Mouse (Mus musculus): ENCODE measurements around the gene Majin. TPM values are rescaled to one million over a fixed set of nuclear protein-coding genes. Genes with fewer than 3 reads are reported as not detected.

Gene Majin
- polyA plus RNA-seq, 1 experiment from 2014 or later, result not detected

- DNase-seq (ENCODE audit: low spot score), result no peak
- H3K36me3 ChIP-seq, result no peaks in the 10 kb centered on the region
- no peak overlapping the region for H3K4me3 ChIP-seq
- no peaks in the 10 kb centered on the region for H3K27me3 ChIP-seq (ENCODE audit: insufficient read depth, poor library complexity, severe bottlenecking)
- no peaks in the 10 kb centered on the region for H3K9me3 ChIP-seq
- no peaks in the 10 kb centered on the region for H3K4me1 ChIP-seq
- H3K27ac ChIP-seq, result no peak overlapping the region
- WGBS, result 40% methylated on average over 5 of the region's 5 CpGs
Measured at GRCm38 (mm10) chr19:6174771-6175170, 9.4 kb upstream of the Majin start.

DNA sequence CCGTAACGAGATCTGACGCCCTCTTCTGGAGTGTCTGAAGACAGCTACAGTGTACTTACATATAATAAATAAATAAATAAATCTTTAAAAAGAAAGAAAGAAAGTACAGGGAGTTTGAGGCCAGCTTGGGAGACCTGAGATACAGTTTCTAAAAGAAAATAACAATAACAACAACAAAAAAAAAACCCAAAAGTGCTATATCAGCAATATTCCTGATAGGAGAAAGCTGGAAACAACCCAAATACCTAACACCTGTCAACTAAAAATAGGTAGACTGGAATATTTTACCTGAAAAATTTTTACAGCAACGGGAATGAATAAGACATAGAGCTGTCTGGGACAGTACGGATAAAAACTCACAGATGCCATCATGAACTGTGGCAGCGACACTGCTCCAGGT lies 5.4 kb upstream of the Majin start:
- H3K36me3 ChIP-seq, result no peaks in the 10 kb centered on the region
- H3K27me3 ChIP-seq (ENCODE audit: insufficient read depth, poor library complexity, severe bottlenecking), result no peaks in the 10 kb centered on the region
- 80% methylated on average over 6 of the region's 6 CpGs for WGBS
- H3K4me1 ChIP-seq, result no peaks in the 10 kb centered on the region
- no peak for DNase-seq (ENCODE audit: low spot score)
- H3K4me3 ChIP-seq, result no peak overlapping the region
- no peak overlapping the region for H3K27ac ChIP-seq
- H3K9me3 ChIP-seq, result no peaks in the 10 kb centered on the region

- no peak for DNase-seq (ENCODE audit: low spot score)
- no peaks in the 10 kb centered on the region for H3K9me3 ChIP-seq
- no peak overlapping the region for H3K27ac ChIP-seq
- WGBS, result 14% methylated on average over 5 of the region's 5 CpGs
- H3K4me1 ChIP-seq, result no peaks in the 10 kb centered on the region
- no peak overlapping the region for H3K4me3 ChIP-seq
- H3K36me3 ChIP-seq, result no peaks in the 10 kb centered on the region
- 0 out of 2 replicates have a peak, but pooled peaks cover 8% of the 10 kb centered on the region for H3K27me3 ChIP-seq (ENCODE audit: insufficient read depth, poor library complexity, severe bottlenecking)
Measured at GRCm38 (mm10) chr19:6181629-6182028, 2.6 kb upstream of the Majin start.

- Histone ChIP-seq H3K27ac (no peak overlapping the region), H3K4me1 (no peaks in the 10 kb centered on the region), H3K4me3 (no peak overlapping the region), H3K9me3 (no peaks in the 10 kb centered on the region), H3K27me3 (ENCODE audit: insufficient read depth, poor library complexity, severe bottlenecking) (0 out of 2 replicates have a peak, but pooled peaks cover 8% of the 10 kb centered on the region), H3K36me3 (no peaks in the 10 kb centered on the region)
- WGBS, result 12% methylated on average over 3 of the region's 3 CpGs
- no peak for DNase-seq (ENCODE audit: low spot score)
Measured at GRCm38 (mm10) chr19:6182534-6182933, 1.7 kb upstream of the Majin start.

GRCm38 (mm10) chr19:6204265-6204664 lies 20.1 kb downstream of the Majin start:
- H3K4me3 ChIP-seq, result no peak overlapping the region
- no peaks in the 10 kb centered on the region for H3K4me1 ChIP-seq
- no peak for DNase-seq (ENCODE audit: low spot score)
- WGBS, result 77% methylated on average over 2 of the region's 2 CpGs
- no peaks in the 10 kb centered on the region for H3K36me3 ChIP-seq
- H3K9me3 ChIP-seq, result no peaks in the 10 kb centered on the region
- H3K27ac ChIP-seq, result no peak overlapping the region
- H3K27me3 ChIP-seq (ENCODE audit: insufficient read depth, poor library complexity, severe bottlenecking), result no peaks in the 10 kb centered on the region

GRCm38 (mm10) chr19:6206716-6207115 lies 22.5 kb downstream of the Majin start:
- Histone ChIP-seq H3K27ac (no peak overlapping the region), H3K4me1 (no peaks in the 10 kb centered on the region), H3K27me3 (ENCODE audit: insufficient read depth, poor library complexity, severe bottlenecking) (no peaks in the 10 kb centered on the region), H3K4me3 (no peak overlapping the region), H3K9me3 (no peaks in the 10 kb centered on the region), H3K36me3 (no peaks in the 10 kb centered on the region)
- WGBS, result 75% methylated on average over 5 of the region's 5 CpGs
- no peak for DNase-seq (ENCODE audit: low spot score)

DNA sequence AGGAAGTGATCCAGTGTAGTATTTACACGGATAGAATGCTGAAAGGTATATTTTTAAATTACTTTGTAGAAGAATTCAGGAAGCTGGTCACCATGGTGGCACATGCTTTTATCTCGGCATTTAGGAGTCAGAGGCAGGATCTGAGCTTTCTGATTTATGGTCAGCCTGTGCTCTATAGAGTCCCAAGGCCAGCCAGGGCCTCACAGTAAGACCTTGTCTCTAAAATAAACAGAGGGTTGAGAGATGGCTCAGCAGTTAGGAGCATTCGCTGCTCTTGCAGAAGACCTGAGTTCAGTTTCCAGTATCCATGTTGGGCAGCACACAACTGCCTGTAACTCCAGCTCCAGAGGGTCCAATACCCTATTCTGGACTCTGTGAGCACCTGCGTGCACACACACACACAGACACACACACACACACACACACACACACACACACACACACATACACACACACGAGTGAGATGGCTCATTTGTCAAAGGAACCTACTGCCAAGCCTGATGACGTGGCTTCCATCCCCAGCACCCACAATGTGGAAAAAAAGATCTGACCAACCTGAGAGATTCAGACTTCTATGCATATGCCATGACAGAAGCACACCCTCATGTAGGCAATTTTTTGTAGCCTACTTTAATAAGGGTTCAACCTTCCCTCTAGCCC lies 32.0 kb downstream of the Majin start:
- WGBS, result 72% methylated on average over 6 of the region's 6 CpGs
- H3K9me3 ChIP-seq, result no peaks in the 10 kb centered on the region
- peaks cover 3% of the 10 kb centered on the region; the same call in 1 of the 2 replicates for H3K4me1 ChIP-seq
- no peak overlapping the region for H3K27ac ChIP-seq
- no peak overlapping the region for H3K4me3 ChIP-seq
- DNase-seq (ENCODE audit: low spot score), result no peak
- H3K27me3 ChIP-seq (ENCODE audit: insufficient read depth, poor library complexity, severe bottlenecking), result no peaks in the 10 kb centered on the region
- H3K36me3 ChIP-seq, result no peaks in the 10 kb centered on the region

DNA sequence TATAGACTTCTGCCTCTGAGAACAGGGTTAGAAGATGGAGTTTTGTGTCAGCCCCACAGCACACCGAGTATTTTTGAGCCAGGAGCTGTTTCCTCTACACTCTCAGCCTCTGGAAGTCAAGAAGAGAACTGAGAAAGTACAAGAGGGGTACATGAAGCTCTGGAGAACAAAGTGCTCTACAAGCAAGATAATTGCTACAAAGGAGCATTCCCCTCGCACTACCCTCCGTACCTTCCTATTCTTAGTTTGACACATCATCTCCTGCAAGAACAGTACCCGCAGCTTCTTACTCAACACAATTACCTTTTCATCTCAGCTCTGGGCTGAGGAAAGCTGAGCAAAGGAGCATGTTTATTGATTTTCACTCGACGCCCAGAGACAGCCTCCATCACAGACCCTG lies 34.4 kb downstream of the Majin start:
- Histone ChIP-seq H3K27ac (no peak overlapping the region), H3K4me1 (peaks cover 3% of the 10 kb centered on the region; the same call in 1 of the 2 replicates), H3K9me3 (no peaks in the 10 kb centered on the region), H3K36me3 (no peaks in the 10 kb centered on the region), H3K27me3 (ENCODE audit: insufficient read depth, poor library complexity, severe bottlenecking) (no peaks in the 10 kb centered on the region), H3K4me3 (no peak overlapping the region)
- 62% methylated on average over 6 of the region's 6 CpGs for WGBS
- no peak for DNase-seq (ENCODE audit: low spot score)

DNA sequence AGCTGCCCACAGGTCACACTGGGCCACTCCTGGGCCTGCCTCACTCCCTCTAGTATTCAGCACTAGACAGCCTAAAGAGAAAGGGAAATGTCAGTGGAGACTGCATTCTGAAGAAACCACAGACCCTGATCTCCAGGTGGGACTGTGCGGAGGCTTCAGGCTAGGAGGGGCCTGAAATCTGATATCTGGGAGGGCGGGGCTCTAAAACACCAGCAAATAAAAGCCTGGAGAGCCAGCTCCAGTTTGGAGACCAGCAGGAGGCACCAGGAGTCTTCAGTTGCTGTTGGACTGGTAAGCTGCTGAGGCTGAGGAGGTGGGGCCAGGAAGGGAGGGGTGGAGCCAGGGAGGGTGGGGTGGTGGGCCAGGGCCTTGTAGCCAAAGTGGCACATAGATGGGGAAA lies 41.9 kb downstream of the Majin start, which contains the start of gene Gpha2:
Gpha2 (plus strand) TSS at position 246 of the 400 bp plus-strand sequence.
- Histone ChIP-seq H3K27me3 (ENCODE audit: insufficient read depth, poor library complexity, severe bottlenecking) (no peaks in the 10 kb centered on the region), H3K4me1 (peaks cover 12% of the 10 kb centered on the region), H3K9me3 (no peaks in the 10 kb centered on the region), H3K27ac (no peak within 1 kb of the TSS), H3K4me3 (0 out of 2 replicates have a peak within 1 kb of the TSS, but pooled peaks have one; percentile 13), H3K36me3 (peaks cover 46% of the 10 kb centered on the region)
- DNase-seq (ENCODE audit: low spot score), result no peak
- 18% methylated on average over 2 of the region's 2 CpGs for WGBS

DNA sequence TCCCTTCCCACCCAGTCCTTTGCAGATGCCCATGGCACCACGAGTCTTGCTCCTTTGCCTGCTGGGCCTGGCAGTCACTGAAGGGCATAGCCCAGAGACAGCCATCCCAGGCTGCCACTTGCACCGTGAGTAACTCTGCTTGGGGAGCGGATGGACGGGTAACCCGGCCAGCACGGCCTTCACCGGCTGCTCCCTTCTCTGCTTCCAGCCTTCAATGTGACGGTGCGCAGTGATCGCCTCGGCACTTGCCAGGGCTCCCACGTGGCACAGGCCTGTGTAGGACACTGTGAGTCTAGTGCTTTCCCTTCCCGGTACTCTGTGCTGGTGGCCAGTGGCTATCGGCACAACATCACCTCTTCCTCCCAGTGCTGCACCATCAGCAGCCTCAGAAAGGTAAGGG lies 42.6 kb downstream of the Majin start:
- Histone ChIP-seq H3K36me3 (peaks cover 52% of the 10 kb centered on the region), H3K9me3 (no peaks in the 10 kb centered on the region), H3K27ac (no peak overlapping the region), H3K4me3 (no peak overlapping the region), H3K4me1 (peaks cover 12% of the 10 kb centered on the region), H3K27me3 (ENCODE audit: insufficient read depth, poor library complexity, severe bottlenecking) (no peaks in the 10 kb centered on the region)
- no peak for DNase-seq (ENCODE audit: low spot score)
- 90% methylated on average over 14 of the region's 14 CpGs for WGBS

DNA sequence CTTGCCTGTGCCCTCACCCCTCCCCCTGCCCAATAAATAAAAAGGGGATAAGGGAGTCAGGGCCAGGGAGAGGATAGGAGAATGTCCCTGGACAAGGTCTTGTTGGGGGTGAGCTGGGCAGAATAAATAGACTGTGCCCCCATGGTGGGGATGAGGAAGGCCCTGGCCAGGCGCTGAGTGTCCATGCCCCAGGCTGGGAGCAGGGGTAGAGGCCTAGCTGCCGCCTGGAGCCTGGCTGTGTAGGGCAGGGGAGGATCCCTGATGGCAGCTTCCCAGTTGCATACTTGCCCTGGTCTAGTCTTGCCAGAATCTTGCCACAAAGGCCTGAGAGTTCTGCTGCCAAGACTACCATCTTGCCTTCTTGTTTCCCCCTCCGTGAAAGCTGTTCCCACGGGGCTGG lies 43.7 kb downstream of the Majin start:
- 88% methylated on average over 4 of the region's 4 CpGs for WGBS
- no peak for DNase-seq (ENCODE audit: low spot score)
- peaks cover 12% of the 10 kb centered on the region for H3K4me1 ChIP-seq
- H3K27ac ChIP-seq, result no peak overlapping the region
- H3K36me3 ChIP-seq, result peaks cover 62% of the 10 kb centered on the region
- H3K4me3 ChIP-seq, result no peak overlapping the region
- no peaks in the 10 kb centered on the region for H3K27me3 ChIP-seq (ENCODE audit: insufficient read depth, poor library complexity, severe bottlenecking)
- H3K9me3 ChIP-seq, result no peaks in the 10 kb centered on the region

GRCm38 (mm10) chr19:6230411-6230810 lies 46.2 kb downstream of the Majin start:
- 80% methylated on average over 4 of the region's 4 CpGs for WGBS
- peaks cover 25% of the 10 kb centered on the region for H3K4me1 ChIP-seq
- DNase-seq (ENCODE audit: low spot score), result no peak
- no peak overlapping the region for H3K4me3 ChIP-seq
- H3K27ac ChIP-seq, result no peak overlapping the region
- peaks cover 62% of the 10 kb centered on the region for H3K36me3 ChIP-seq
- no peaks in the 10 kb centered on the region for H3K9me3 ChIP-seq
- H3K27me3 ChIP-seq (ENCODE audit: insufficient read depth, poor library complexity, severe bottlenecking), result no peaks in the 10 kb centered on the region

DNA sequence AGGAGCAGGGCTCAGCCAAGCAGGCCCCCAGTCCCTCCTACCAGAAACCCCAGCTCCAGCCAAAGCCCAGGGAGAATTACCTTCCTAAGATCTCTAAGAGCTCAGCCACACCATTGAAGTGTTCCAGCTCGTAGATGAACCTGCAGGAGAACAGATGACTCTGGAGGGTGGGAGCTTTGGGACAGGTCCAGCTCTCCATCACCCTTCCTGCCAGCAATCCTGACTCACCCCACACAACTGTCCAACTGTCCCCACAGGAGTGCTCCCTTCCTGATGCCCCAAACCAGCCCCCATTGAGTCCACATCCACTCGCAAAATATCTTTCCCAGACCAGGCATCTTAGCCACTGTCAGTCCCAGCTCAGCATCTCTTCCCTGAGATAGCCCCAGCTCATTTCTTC lies 46.8 kb downstream of the Majin start:
- WGBS, result 84% methylated on average over 2 of the region's 2 CpGs

DNA sequence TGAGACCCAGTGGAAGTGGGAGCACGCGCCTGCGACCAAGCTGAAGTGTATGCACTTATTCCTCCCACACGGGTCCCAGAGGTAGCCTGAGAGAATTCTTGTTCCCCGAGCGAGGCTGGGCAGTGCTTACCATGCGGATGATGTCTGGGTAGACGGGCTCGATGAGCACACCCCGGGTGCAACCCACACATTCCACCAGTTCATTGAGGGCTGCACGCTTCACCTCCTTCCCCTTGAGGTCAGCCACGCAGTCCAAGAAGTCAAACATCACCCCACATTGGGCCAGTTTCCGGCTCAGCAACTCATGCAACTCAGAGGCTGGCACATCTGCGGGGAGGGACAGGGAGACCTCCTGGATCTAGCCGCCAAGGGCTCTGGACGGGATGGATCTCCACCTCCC lies 49.5 kb downstream of the Majin start:
- Histone ChIP-seq H3K27me3 (ENCODE audit: insufficient read depth, poor library complexity, severe bottlenecking) (no peaks in the 10 kb centered on the region), H3K36me3 (peaks cover 41% of the 10 kb centered on the region), H3K4me3 (no peak overlapping the region), H3K4me1 (peaks cover 20% of the 10 kb centered on the region), H3K27ac (no peak overlapping the region), H3K9me3 (no peaks in the 10 kb centered on the region)
- WGBS, result 89% methylated on average over 16 of the region's 16 CpGs
- DNase-seq (ENCODE audit: low spot score), result no peak

More for the DNA sequence above, 46.8 kb downstream of the Majin start:
- no peak for DNase-seq (ENCODE audit: low spot score)
- H3K4me1 ChIP-seq, result peaks cover 26% of the 10 kb centered on the region
- peaks cover 62% of the 10 kb centered on the region for H3K36me3 ChIP-seq
- H3K27me3 ChIP-seq (ENCODE audit: insufficient read depth, poor library complexity, severe bottlenecking), result no peaks in the 10 kb centered on the region
- no peak overlapping the region for H3K4me3 ChIP-seq
- no peak overlapping the region for H3K27ac ChIP-seq
- H3K9me3 ChIP-seq, result no peaks in the 10 kb centered on the region

Measured in heart, embryonic 10.5 days (tissue).